Mouse (Mus musculus): ENCODE measurements around the gene Fgfr2.

DNA sequence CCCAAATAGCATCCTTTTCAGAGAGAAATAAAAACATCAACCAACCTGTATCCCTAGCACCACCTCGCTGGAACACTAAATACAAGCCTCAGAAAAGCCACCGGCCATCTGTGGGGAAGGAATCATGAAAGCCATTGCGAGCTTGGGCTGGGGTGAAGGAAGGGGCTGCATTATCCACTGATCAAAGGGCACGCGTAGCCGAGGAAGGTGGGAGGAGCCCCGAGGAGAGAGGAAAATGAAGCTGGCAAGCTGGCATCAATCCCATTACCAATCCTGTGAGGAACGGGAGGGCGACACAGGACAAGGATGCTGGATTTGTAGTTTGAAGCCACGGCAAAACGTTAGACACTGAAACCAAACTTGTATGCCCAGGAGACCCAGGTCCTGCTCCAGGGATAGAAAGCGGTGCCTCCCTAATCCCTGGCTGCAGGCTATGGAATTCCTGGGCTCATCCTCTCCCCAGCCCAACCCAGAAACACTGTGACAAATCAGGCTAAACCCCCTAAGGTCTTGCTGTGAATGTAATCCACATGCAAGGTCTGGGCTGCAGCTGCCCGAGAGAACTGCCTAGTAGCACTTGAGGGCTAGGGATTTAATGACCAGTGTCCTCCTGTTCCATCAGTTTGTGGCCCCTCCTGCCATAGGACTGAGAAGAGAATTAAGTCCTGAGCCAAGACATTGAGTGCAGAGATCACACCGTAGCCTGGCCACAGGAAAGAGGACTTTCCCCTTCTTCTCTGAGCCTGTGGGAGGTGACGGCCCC, 2795.4 kb downstream of the Fgfr2 start:
- no peak for TF ChIP-seq POLR2A (IDR thresholded peaks at IDR 0.05; ENCODE audit: control insufficient read depth, low read depth, low read length)
- TF ChIP-seq CTCF (IDR thresholded peaks at IDR 0.05; ENCODE audit: control insufficient read depth, insufficient read depth, insufficient replicate concordance, low read depth, low read length): no peak
